Comparison of ENCODE assay signal across 8 mouse cellular contexts in the genomic region with DNA sequence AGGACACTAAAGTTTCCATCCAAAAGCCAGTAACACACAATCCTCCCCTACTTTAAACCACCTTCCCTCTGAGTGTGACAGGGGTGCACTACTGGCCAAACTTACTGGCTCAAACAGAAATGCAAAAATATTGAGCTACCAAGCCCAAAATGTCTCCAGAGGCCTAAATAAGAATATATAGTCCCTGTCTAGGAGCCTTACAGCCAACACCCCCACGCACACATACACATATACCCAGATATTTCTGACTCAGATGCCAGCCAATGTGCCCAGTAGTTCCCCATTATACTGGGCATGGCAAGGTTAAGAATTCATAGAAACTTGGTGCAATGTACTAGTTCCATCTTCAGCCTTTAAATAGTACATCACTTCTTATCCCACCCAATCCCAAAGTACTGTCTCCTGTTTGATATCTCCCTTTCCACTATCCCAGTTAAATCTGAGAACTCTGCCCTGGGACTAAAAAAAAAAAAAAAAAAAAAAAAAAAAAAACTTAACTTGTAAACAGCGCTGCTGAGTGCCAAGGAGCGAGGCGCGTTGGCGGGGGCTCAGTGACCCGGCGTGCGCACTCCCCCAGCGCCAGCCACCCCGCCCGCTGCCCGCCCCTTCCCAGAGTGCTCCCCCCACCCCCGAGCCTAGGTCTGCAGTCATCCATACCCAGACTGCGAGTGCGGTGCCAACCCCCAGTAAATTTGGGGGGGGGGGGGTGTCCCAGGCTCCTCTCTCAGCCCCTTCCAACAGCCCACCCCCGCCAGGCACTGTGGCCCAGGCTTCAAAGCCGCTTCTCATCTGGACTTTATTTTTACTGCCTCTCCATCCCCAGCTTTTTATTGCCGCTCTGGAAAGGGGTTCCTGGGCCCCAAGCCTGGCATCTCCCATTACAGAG. TPM values are rescaled to one million over a fixed set of nuclear protein-coding genes. Genes with fewer than 3 reads are reported as not detected.
DNase-seq lines count a peak whose midpoint lies in the region; ATAC-seq and TF ChIP-seq lines count a peak whose summit lies in the region.

No protein-coding gene starts in this region.

- TF ChIP-seq CTCF in cortical plate, adult 2 months (IDR thresholded peaks at IDR 0.05; ENCODE audit: extremely low read depth, insufficient read depth, low read length) = no peak

- no peaks in the 10 kb centered on the region for H3K36me3 ChIP-seq in hindbrain, embryonic 16.5 days (ENCODE audit: control insufficient read depth, insufficient read depth, low read length)

- H3K4me3 ChIP-seq in cortical plate, adult 2 months (ENCODE audit: insufficient read depth, low read length) = peak overlapping the region; percentile 49; the same call in 1 of the 2 replicates
- peak overlapping the region; percentile 64 for H3K4me3 ChIP-seq in hindbrain, embryonic 16.5 days (ENCODE audit: low read length)

- 7% methylated on average over 19 of the region's 19 CpGs for WGBS in hindbrain, embryonic 16.5 days

- peak overlapping the region; percentile 52 for H3K9ac ChIP-seq in hindbrain, embryonic 16.5 days (ENCODE audit: low read depth, low read length)

- H3K27ac ChIP-seq in cortical plate, adult 2 months (ENCODE audit: insufficient read depth, low read length) = 0 out of 2 replicates have a peak overlapping the region, but pooled peaks have one; percentile 49
- H3K27ac ChIP-seq in hindbrain, embryonic 16.5 days (ENCODE audit: low read depth, low read length) = no peak overlapping the region; the same call in 1 of the 2 replicates

- peaks cover 24% of the 10 kb centered on the region for H3K27me3 ChIP-seq in hindbrain, embryonic 16.5 days (replicated peaks; ENCODE audit: control insufficient read depth, insufficient read depth, low read length)

- H3K9me3 ChIP-seq in hindbrain, embryonic 16.5 days (ENCODE audit: control insufficient read depth, low read length) = no peaks in the 10 kb centered on the region

- no peaks in the 10 kb centered on the region for H3K4me1 ChIP-seq in cortical plate, adult 2 months (ENCODE audit: control insufficient read depth, insufficient read depth, low read length)
- peaks cover 30% of the 10 kb centered on the region for H3K4me1 ChIP-seq in hindbrain, embryonic 16.5 days (ENCODE audit: control insufficient read depth, insufficient read depth, low read depth, low read length)

- TF ChIP-seq POLR2A in cortical plate, adult 2 months (IDR thresholded peaks at IDR 0.05; ENCODE audit: extremely low read depth, insufficient read depth, low read length) = no peak

- DNase-seq in embryo, embryonic 11 days = peak; percentile 25
- DNase-seq in embryo, embryonic 10 days (ENCODE audit: low spot score) = no peak
- DNase-seq in lung, postnatal 14 days = peak; percentile 49
- no peak for DNase-seq in embryo, embryonic 9.5 days (ENCODE audit: extremely low spot score)
- no peak for DNase-seq in spleen, adult 12 weeks (ENCODE audit: low spot score)
- no peak for DNase-seq in frontal cortex, postnatal 10 days (ENCODE audit: low spot score in 2 of 2)

- no peak for ATAC-seq in hindbrain, embryonic 16.5 days

- H3K4me2 ChIP-seq in hindbrain, embryonic 16.5 days (ENCODE audit: low read length) = peak overlapping the region; percentile 100

RNA-seq across cellular contexts. Expression of a gene that starts 12.8 kb away (rescaled TPM):
- polyA plus RNA-seq in cortical plate, adult 2 months (2012; rRNA removed) = 11.3 and 12.3 TPM in 2 replicates
- 5.6 and 7.6 TPM in 2 replicates for polyA plus RNA-seq in hindbrain, embryonic 16.5 days (2015; fragmentation: Nextera tagmentation; extraction: Ambion mirVana)

RNA-seq across cellular contexts. Expression of a gene that starts 12.8 kb away (rescaled TPM):
- 0.86 and 1.5 TPM in 2 replicates for polyA plus RNA-seq in cortical plate, adult 2 months (2012; rRNA removed)
- polyA plus RNA-seq in hindbrain, embryonic 16.5 days (2015; fragmentation: Nextera tagmentation; extraction: Ambion mirVana) = 1.1 and 2.0 TPM in 2 replicates

RNA-seq across cellular contexts. Expression of a gene that starts 25.8 kb away (rescaled TPM):
- 0.04 and 0.15 TPM in 2 replicates for polyA plus RNA-seq in cortical plate, adult 2 months (2012; rRNA removed)
- polyA plus RNA-seq in hindbrain, embryonic 16.5 days (2015; fragmentation: Nextera tagmentation; extraction: Ambion mirVana) = 0.06 and 0.14 TPM in 2 replicates

RNA-seq across cellular contexts. Expression of a gene that starts 34.7 kb away (rescaled TPM):
- polyA plus RNA-seq in cortical plate, adult 2 months (2012; rRNA removed) = 54.0 and 55.5 TPM in 2 replicates
- 65.9 and 67.6 TPM in 2 replicates for polyA plus RNA-seq in hindbrain, embryonic 16.5 days (2015; fragmentation: Nextera tagmentation; extraction: Ambion mirVana)

RNA-seq across cellular contexts. Expression of a gene that starts 40.0 kb away (rescaled TPM):
- 34.6 and 39.7 TPM in 2 replicates for polyA plus RNA-seq in cortical plate, adult 2 months (2012; rRNA removed)
- 35.5 and 43.3 TPM in 2 replicates for polyA plus RNA-seq in hindbrain, embryonic 16.5 days (2015; fragmentation: Nextera tagmentation; extraction: Ambion mirVana)

Comparison
In these comparisons a context has a peak if more than half of its experiments do, and no peak if none do; other contexts are left out.
1. DNase-seq: peak in embryo, embryonic 11 days (single experiment) and lung, postnatal 14 days (single experiment); none in embryo, embryonic 10 days (single experiment), embryo, embryonic 9.5 days (single experiment), spleen, adult 12 weeks (single experiment) and frontal cortex, postnatal 10 days (0 of 2).